Mouse (Mus musculus) bone marrow, adult 2 months (tissue): ENCODE results near the gene Vps37d.

ENCODE experiments used
- CTCF ChIP-seq: fragments of 200-500 bp; IDR thresholded peaks from 2 replicates; pipeline ENCODE4 v1.5.1; 2011; ENCODE audit warnings: low read length, control low read depth; ENCODE audit not compliant: control insufficient read depth, insufficient read depth
- POLR2A ChIP-seq: fragments of 200-500 bp; IDR thresholded peaks from 2 replicates; pipeline ENCODE4 v1.6.1; 2011; ENCODE audit warnings: low read depth, mild to moderate bottlenecking, control low read depth, low read length, borderline replicate concordance; ENCODE audit not compliant: control insufficient read depth

- TF ChIP-seq CTCF (no peak), POLR2A (no peak)
Measured at GRCm38 (mm10) chr5:135076931-135077505, 1.0 kb downstream of the Vps37d start.
